Mouse (Mus musculus): ENCODE results near the gene Sh2b3.

- TF ChIP-seq POLR2A (IDR thresholded peaks at IDR 0.05; ENCODE audit: low read depth, low read length) (no peak), CTCF (conservative IDR thresholded peaks at IDR 0.05 in 1 of 2, IDR thresholded peaks at IDR 0.05 in 1 of 2; ENCODE audit: low read depth in 2 of 2, low read length in 2 of 2) (no peak), POLR2AphosphoS2 (IDR thresholded peaks at IDR 0.05; ENCODE audit: low read depth, low read length) (no peak)
These were observed 20.8 kb downstream of the Sh2b3 start for GRCm38 (mm10) chr5:121816611-121817010.
